ENCODE assay signal across 11 mouse cellular contexts in the genomic region with DNA sequence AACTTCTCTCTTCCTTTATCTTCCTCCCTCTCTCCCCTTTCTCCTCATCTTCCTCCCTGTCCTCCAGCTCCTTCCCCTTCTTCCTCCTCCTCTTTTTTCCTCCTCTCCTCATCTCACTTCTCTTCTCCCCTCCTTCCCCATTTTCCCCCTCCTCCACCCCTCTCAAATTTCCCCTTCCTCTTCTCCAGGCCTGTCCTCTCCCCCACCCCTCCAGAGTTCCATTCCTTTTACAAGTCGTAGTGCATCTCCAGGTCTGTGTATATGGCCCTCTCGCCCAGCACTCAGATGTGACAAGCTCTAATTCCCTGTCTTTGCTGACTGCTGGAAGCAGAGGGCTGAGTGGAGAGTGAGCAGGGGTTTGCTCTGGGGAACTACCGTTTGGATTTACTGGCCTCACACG. TPM values are rescaled to one million over a fixed set of nuclear protein-coding genes. Genes with fewer than 3 reads are reported as not detected.
DNase-seq lines count a peak whose midpoint lies in the region; ATAC-seq and TF ChIP-seq lines count a peak whose summit lies in the region.
"Had no signal": no experiment of that assay in that cellular context is flagged by ENCODE, and none has a peak within 500 bp of the region (broad histone marks: within the 10 kb centered on the region; RNA-seq: fewer than 3 reads in every experiment).

No protein-coding gene starts in this region.

- H3K4me2 ChIP-seq in heart, postnatal 0 days (ENCODE audit: low read depth, low read length), result peak overlapping the region; percentile 49
- H3K4me2 ChIP-seq in embryonic facial prominence, embryonic 14.5 days (ENCODE audit: low read depth, low read length), result peak overlapping the region; percentile 47
- no peak overlapping the region for H3K4me2 ChIP-seq in hindbrain, embryonic 13.5 days
- peak overlapping the region; percentile 23; the same call in 1 of the 2 replicates for H3K4me2 ChIP-seq in midbrain, embryonic 16.5 days (ENCODE audit: low read length)

- no peak for DNase-seq in heart, postnatal 0 days (ENCODE audit: low spot score)
- no peak for DNase-seq in heart, postnatal 4 days
- DNase-seq in embryonic facial prominence, embryonic 14.5 days (ENCODE audit: low spot score), result no peak
- DNase-seq in layer of hippocampus, adult 8-10 months (ENCODE audit: low spot score in 2 of 2), result no peak
- no peak for DNase-seq in left cerebral cortex, adult 8-10 months (ENCODE audit: low spot score in 2 of 2)
- DNase-seq in cerebellum, adult 9-10 months, result no peak
- DNase-seq: liver, embryonic 13.5 days; thymus, postnatal 4 days had no signal

- H3K9me3 ChIP-seq in heart, postnatal 0 days (replicated peaks; ENCODE audit: control insufficient read depth, low read length), result no peaks in the 10 kb centered on the region
- H3K9me3 ChIP-seq in embryonic facial prominence, embryonic 14.5 days (ENCODE audit: control insufficient read depth, low read length), result no peaks in the 10 kb centered on the region
- no peaks in the 10 kb centered on the region for H3K9me3 ChIP-seq in hindbrain, embryonic 13.5 days
- H3K9me3 ChIP-seq in midbrain, embryonic 16.5 days (replicated peaks; ENCODE audit: control insufficient read depth, low read length, poor library complexity, severe bottlenecking), result no peaks in the 10 kb centered on the region
- H3K9me3 ChIP-seq: liver, embryonic 13.5 days had no signal

- ATAC-seq in heart, postnatal 0 days (ENCODE audit: insufficient read depth, low read depth), result no peak
- ATAC-seq in embryonic facial prominence, embryonic 14.5 days (ENCODE audit: low read depth), result no peak
- ATAC-seq in hindbrain, embryonic 13.5 days (ENCODE audit: low FRiP score), result no peak
- ATAC-seq in midbrain, embryonic 16.5 days, result no peak

- no peak overlapping the region for H3K4me3 ChIP-seq in heart, postnatal 0 days (ENCODE audit: low read depth, low read length)
- H3K4me3 ChIP-seq in embryonic facial prominence, embryonic 14.5 days (ENCODE audit: low read depth, low read length), result no peak overlapping the region
- no peak overlapping the region for H3K4me3 ChIP-seq in hindbrain, embryonic 13.5 days
- H3K4me3 ChIP-seq in midbrain, embryonic 16.5 days (ENCODE audit: low read depth, low read length), result no peak overlapping the region
- H3K4me3 ChIP-seq: liver, embryonic 13.5 days had no signal

- H3K27ac ChIP-seq in heart, postnatal 0 days (ENCODE audit: low read depth), result no peak overlapping the region
- H3K27ac ChIP-seq in embryonic facial prominence, embryonic 14.5 days (replicated peaks; ENCODE audit: low read depth, low read length), result no peak overlapping the region; the same call in 1 of the 2 replicates
- peak overlapping the region; percentile 12; the same call in 1 of the 2 replicates for H3K27ac ChIP-seq in hindbrain, embryonic 13.5 days
- peak overlapping the region; percentile 18; the same call in 1 of the 2 replicates for H3K27ac ChIP-seq in midbrain, embryonic 16.5 days (ENCODE audit: low read length)
- H3K27ac ChIP-seq: liver, embryonic 13.5 days had no signal

- no peak overlapping the region for H3K9ac ChIP-seq in heart, postnatal 0 days (replicated peaks; ENCODE audit: low read depth, low read length)
- H3K9ac ChIP-seq in embryonic facial prominence, embryonic 14.5 days (ENCODE audit: low read depth, low read length), result peak overlapping the region; percentile 49
- 0 out of 2 replicates have a peak overlapping the region, but pooled peaks have one; percentile 65 for H3K9ac ChIP-seq in hindbrain, embryonic 13.5 days
- H3K9ac ChIP-seq in midbrain, embryonic 16.5 days (ENCODE audit: low read depth, low read length), result no peak overlapping the region
- H3K9ac ChIP-seq: liver, embryonic 13.5 days had no signal

- no peaks in the 10 kb centered on the region for H3K27me3 ChIP-seq in heart, postnatal 0 days (ENCODE audit: control insufficient read depth, insufficient read depth, low read length)
- H3K27me3 ChIP-seq in embryonic facial prominence, embryonic 14.5 days (replicated peaks; ENCODE audit: control insufficient read depth, insufficient read depth, low read length), result no peaks in the 10 kb centered on the region
- H3K27me3 ChIP-seq in hindbrain, embryonic 13.5 days, result peaks cover 51% of the 10 kb centered on the region
- no peaks in the 10 kb centered on the region for H3K27me3 ChIP-seq in midbrain, embryonic 16.5 days (ENCODE audit: control insufficient read depth, insufficient read depth, low read depth, low read length)

- H3K36me3 ChIP-seq in heart, postnatal 0 days (replicated peaks; ENCODE audit: control insufficient read depth, insufficient read depth, low read length), result no peaks in the 10 kb centered on the region
- H3K36me3 ChIP-seq in embryonic facial prominence, embryonic 14.5 days (ENCODE audit: control insufficient read depth, insufficient read depth, low read length), result no peaks in the 10 kb centered on the region
- no peaks in the 10 kb centered on the region for H3K36me3 ChIP-seq in hindbrain, embryonic 13.5 days
- no peaks in the 10 kb centered on the region for H3K36me3 ChIP-seq in midbrain, embryonic 16.5 days (ENCODE audit: control insufficient read depth, insufficient read depth, low read length)
- H3K36me3 ChIP-seq: liver, embryonic 13.5 days had no signal

- TF ChIP-seq EP300 in heart, postnatal 0 days (IDR thresholded peaks at IDR 0.05; ENCODE audit: low read depth), result no peak

- peaks cover 16% of the 10 kb centered on the region for H3K4me1 ChIP-seq in heart, postnatal 0 days (ENCODE audit: control insufficient read depth, insufficient read depth)
- H3K4me1 ChIP-seq in embryonic facial prominence, embryonic 14.5 days (ENCODE audit: control insufficient read depth, insufficient read depth, low read length), result peaks cover 39% of the 10 kb centered on the region
- H3K4me1 ChIP-seq in hindbrain, embryonic 13.5 days (replicated peaks), result peaks cover 85% of the 10 kb centered on the region
- H3K4me1 ChIP-seq in midbrain, embryonic 16.5 days (ENCODE audit: control insufficient read depth, insufficient read depth, low read length), result peaks cover 55% of the 10 kb centered on the region

- TF ChIP-seq CTCF in heart, postnatal 0 days (IDR thresholded peaks at IDR 0.05; ENCODE audit: low read depth), result no peak

- WGBS in heart, postnatal 0 days, result 50% methylated on average over 4 of the region's 4 CpGs
- WGBS in embryonic facial prominence, embryonic 14.5 days, result 15% methylated on average over 4 of the region's 4 CpGs
- WGBS in hindbrain, embryonic 13.5 days, result 20% methylated on average over 4 of the region's 4 CpGs
- WGBS in midbrain, embryonic 16.5 days, result 8% methylated on average over 4 of the region's 4 CpGs

RNA-seq across cellular contexts. Expression of gene Macrod1, which starts 14.2 kb away (rescaled TPM):
- total RNA-seq in heart, postnatal 0 days (2014; rRNA removed; ENCODE audit: low replicate concordance), result 122 and 170 TPM in 2 replicates
- 112 and 113 TPM in 2 replicates for polyA plus RNA-seq in heart, postnatal 0 days (2015; fragmentation: Nextera tagmentation; extraction: Ambion mirVana)
- total RNA-seq in heart, postnatal 4 days (2021), result 100 to 1,000 TPM; 107 to 126 TPM
- 27.1 and 30.3 TPM in 2 replicates for polyA plus RNA-seq in embryonic facial prominence, embryonic 14.5 days (2014; fragmentation: Nextera tagmentation; extraction: Ambion mirVana)
- polyA plus RNA-seq in hindbrain, embryonic 13.5 days (2015; fragmentation: Nextera tagmentation; extraction: Ambion mirVana), result 4.2 and 5.3 TPM in 2 replicates
- 4.4 and 5.9 TPM in 2 replicates for polyA plus RNA-seq in midbrain, embryonic 16.5 days (2015; fragmentation: Nextera tagmentation; extraction: Ambion mirVana)
- total RNA-seq in layer of hippocampus, adult 8-10 months (2022), result 10 to 100 TPM; 19.2 to 21.4 (median 20.1) TPM
- 10 to 100 TPM; 16.7 to 19.7 (median 18.0) TPM for total RNA-seq in left cerebral cortex, adult 8-10 months (2022)
- total RNA-seq: monocyte, adult 5-6 weeks had no signal

RNA-seq across cellular contexts. Expression of gene Stip1, which starts 31.0 kb away (rescaled TPM):
- 94.6 and 99.7 TPM in 2 replicates for total RNA-seq in heart, postnatal 0 days (2014; rRNA removed; ENCODE audit: low replicate concordance)
- 98.3 and 98.5 TPM in 2 replicates for polyA plus RNA-seq in heart, postnatal 0 days (2015; fragmentation: Nextera tagmentation; extraction: Ambion mirVana)
- total RNA-seq in heart, postnatal 4 days (2021), result 100 to 1,000 TPM; 139 to 151 TPM
- polyA plus RNA-seq in embryonic facial prominence, embryonic 14.5 days (2014; fragmentation: Nextera tagmentation; extraction: Ambion mirVana), result 216 and 228 TPM in 2 replicates
- polyA plus RNA-seq in hindbrain, embryonic 13.5 days (2015; fragmentation: Nextera tagmentation; extraction: Ambion mirVana), result 233 and 239 TPM in 2 replicates
- polyA plus RNA-seq in midbrain, embryonic 16.5 days (2015; fragmentation: Nextera tagmentation; extraction: Ambion mirVana), result 204 and 211 TPM in 2 replicates
- total RNA-seq in layer of hippocampus, adult 8-10 months (2022), result 100 to 1,000 TPM; 155 to 228 (median 191) TPM
- 100 to 1,000 TPM; 160 to 199 (median 183) TPM for total RNA-seq in left cerebral cortex, adult 8-10 months (2022)

RNA-seq across cellular contexts. Expression of gene Flrt1, which starts 34.8 kb away (rescaled TPM):
- total RNA-seq in heart, postnatal 0 days (2014; rRNA removed; ENCODE audit: low replicate concordance), result 0.23 and 0.89 TPM in 2 replicates
- polyA plus RNA-seq in heart, postnatal 0 days (2015; fragmentation: Nextera tagmentation; extraction: Ambion mirVana), result 1.0 TPM in 2 replicates
- total RNA-seq in heart, postnatal 4 days (2021), result 1 to 10 TPM; 1.8 to 2.1 TPM
- polyA plus RNA-seq in embryonic facial prominence, embryonic 14.5 days (2014; fragmentation: Nextera tagmentation; extraction: Ambion mirVana), result 10.4 and 10.5 TPM in 2 replicates
- polyA plus RNA-seq in hindbrain, embryonic 13.5 days (2015; fragmentation: Nextera tagmentation; extraction: Ambion mirVana), result 7.1 and 8.1 TPM in 2 replicates
- 11.6 and 12.0 TPM in 2 replicates for polyA plus RNA-seq in midbrain, embryonic 16.5 days (2015; fragmentation: Nextera tagmentation; extraction: Ambion mirVana)
- total RNA-seq in layer of hippocampus, adult 8-10 months (2022), result 10 to 100 TPM; 18.9 to 23.5 (median 21.5) TPM
- 10 to 100 TPM; 35.6 to 42.2 (median 39.1) TPM for total RNA-seq in left cerebral cortex, adult 8-10 months (2022)

RNA-seq across cellular contexts. Expression of gene Fermt3, which starts 51.5 kb away (rescaled TPM):
- 8.9 and 11.1 TPM in 2 replicates for total RNA-seq in heart, postnatal 0 days (2014; rRNA removed; ENCODE audit: low replicate concordance)
- polyA plus RNA-seq in heart, postnatal 0 days (2015; fragmentation: Nextera tagmentation; extraction: Ambion mirVana), result 4.9 and 5.1 TPM in 2 replicates
- 1 to 10 TPM; 3.5 to 3.7 TPM for total RNA-seq in heart, postnatal 4 days (2021)
- polyA plus RNA-seq in embryonic facial prominence, embryonic 14.5 days (2014; fragmentation: Nextera tagmentation; extraction: Ambion mirVana), result 10.4 and 10.8 TPM in 2 replicates
- polyA plus RNA-seq in hindbrain, embryonic 13.5 days (2015; fragmentation: Nextera tagmentation; extraction: Ambion mirVana), result 4.4 and 5.6 TPM in 2 replicates
- 3.0 and 3.5 TPM in 2 replicates for polyA plus RNA-seq in midbrain, embryonic 16.5 days (2015; fragmentation: Nextera tagmentation; extraction: Ambion mirVana)
- total RNA-seq in layer of hippocampus, adult 8-10 months (2022), result 10 to 100 TPM in 2 of 4 experiments, 1 to 10 TPM in 2; 3.7 to 17.8 (median 9.2) TPM
- total RNA-seq in left cerebral cortex, adult 8-10 months (2022), result 10 to 100 TPM in 1 of 4 experiments, 1 to 10 TPM in 3; 4.1 to 11.5 (median 7.1) TPM

Comparison
In these comparisons a context has a peak if more than half of its experiments do, and no peak if none do; other contexts are left out.
1. H3K27ac ChIP-seq: peak in hindbrain, embryonic 13.5 days (single experiment) and midbrain, embryonic 16.5 days (single experiment); none in heart, postnatal 0 days (single experiment) and embryonic facial prominence, embryonic 14.5 days (single experiment).
2. H3K9ac ChIP-seq: peak in embryonic facial prominence, embryonic 14.5 days (single experiment) and hindbrain, embryonic 13.5 days (single experiment); none in heart, postnatal 0 days (single experiment) and midbrain, embryonic 16.5 days (single experiment).
3. RNA of gene Flrt1, which starts 34.8 kb away (total RNA-seq): 35.6 to 42.2 TPM in left cerebral cortex, adult 8-10 months and 18.9 to 23.5 TPM in layer of hippocampus, adult 8-10 months; 1.8 to 2.1 TPM in heart, postnatal 4 days and 0.23 to 0.89 TPM in heart, postnatal 0 days; every median in the first group is over 4 times any median in the second.